Mouse (Mus musculus) heart, postnatal 0 days (tissue): ENCODE results near the gene Adamts6.

ENCODE experiments used
- CTCF ChIP-seq: IDR thresholded peaks from 2 replicates; pipeline ENCODE4 v1.5.1; 2016; ENCODE audit warnings: antibody characterized with exemption, control low read depth, low read depth
- EP300 ChIP-seq: IDR thresholded peaks from 2 replicates; pipeline ENCODE4 v1.6.1; 2016; ENCODE audit warnings: antibody characterized with exemption, low read depth

DNA sequence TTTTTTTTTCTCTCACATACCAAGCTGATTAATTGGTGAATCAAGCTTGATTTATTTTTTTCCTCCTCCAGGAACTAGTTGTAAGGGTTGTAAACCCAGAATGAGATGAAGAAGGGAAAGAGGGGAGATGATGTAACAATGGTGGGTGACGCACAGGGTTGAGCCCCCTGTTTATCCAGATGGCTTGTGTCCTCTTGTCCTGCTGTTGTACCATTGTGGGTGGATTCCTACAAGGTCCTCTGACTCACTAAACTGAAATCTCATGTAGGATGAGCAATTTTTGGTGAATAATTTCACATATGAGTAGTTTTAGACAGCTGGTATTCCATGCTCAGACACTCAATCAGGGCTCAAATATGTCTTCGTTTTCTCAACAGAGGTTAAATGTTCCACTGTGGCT, 233.9 kb downstream of the Adamts6 start:
- no peak for TF ChIP-seq CTCF
- no peak for TF ChIP-seq EP300
